Mouse (Mus musculus): ENCODE measurements around the gene Gpt2.

Gene Gpt2

DNA sequence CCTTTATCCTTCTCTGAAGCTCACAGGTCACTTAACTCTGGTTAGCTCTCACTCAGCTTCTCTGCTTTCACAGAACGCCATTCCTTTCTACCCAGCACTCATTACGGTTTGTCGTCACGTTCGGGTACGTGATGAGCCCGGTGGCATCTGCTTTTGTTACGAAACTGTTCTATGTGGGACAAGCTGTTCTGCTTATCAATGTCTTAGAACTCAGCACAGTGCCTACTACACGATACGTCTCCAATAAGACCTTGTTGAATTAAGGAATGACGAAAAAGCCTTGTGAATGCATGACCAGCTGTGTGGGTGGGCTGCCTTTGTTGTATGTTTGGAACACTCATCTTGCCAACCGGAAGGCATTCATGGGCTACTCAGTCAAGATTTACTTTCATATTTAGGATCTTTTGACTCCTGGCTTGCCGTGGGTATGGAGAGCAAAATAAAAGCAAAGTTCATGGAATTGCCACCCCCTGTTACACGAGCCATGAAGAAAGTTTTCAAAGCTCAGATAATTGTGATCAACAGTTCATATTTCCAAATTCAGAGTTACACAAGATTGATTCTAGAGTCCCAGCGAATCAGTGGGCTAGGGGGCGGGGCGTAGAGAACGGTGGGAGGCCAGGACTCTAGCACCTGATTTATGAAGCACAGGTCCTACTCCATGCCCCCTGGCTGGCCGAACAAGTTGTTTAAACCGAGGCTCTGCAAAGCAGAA, 4.3 kb upstream of the Gpt2 start:
- no peak for DNase-seq (ENCODE audit: low read depth)

DNA sequence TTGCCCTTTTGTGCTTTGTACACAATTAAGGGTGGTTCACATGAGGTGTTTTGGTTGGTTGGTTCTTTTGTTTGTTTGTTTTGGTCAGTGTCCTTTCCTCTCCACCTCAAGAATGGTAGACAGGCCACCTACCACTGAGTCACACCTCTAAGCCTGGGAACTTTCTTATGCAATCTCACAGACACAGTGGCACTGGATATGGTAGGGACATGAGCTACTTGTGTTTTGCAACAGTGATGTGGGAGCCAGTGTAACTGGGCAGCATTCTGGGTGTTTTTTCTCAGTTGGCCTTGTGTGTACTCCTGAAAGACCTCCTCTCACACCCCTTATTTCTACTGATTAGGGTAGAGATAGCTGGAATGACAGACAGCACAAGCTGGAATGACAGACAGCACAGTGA, 3.7 kb upstream of the Gpt2 start:
- no peak for DNase-seq (ENCODE audit: low read depth)

DNA sequence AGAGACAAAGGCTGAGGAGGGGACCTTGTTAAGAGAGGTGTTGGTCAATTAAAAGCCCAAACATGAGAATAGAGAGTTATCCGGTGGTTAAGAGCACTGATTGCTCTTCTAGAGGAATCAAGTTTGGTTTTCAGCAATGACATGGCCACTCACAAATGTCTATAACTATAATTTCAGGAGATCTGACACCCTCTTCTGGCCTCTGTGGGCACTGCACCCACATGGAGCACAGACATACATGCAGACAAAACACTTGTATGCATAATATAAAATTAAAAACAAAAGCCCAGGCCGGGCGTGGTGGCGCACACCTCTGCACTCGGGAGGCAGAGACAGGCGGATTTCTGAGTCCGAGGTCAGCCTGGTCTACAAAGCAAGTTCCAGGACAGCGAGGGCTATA, 2.8 kb upstream of the Gpt2 start:
- no peak for DNase-seq (ENCODE audit: low read depth)

DNA sequence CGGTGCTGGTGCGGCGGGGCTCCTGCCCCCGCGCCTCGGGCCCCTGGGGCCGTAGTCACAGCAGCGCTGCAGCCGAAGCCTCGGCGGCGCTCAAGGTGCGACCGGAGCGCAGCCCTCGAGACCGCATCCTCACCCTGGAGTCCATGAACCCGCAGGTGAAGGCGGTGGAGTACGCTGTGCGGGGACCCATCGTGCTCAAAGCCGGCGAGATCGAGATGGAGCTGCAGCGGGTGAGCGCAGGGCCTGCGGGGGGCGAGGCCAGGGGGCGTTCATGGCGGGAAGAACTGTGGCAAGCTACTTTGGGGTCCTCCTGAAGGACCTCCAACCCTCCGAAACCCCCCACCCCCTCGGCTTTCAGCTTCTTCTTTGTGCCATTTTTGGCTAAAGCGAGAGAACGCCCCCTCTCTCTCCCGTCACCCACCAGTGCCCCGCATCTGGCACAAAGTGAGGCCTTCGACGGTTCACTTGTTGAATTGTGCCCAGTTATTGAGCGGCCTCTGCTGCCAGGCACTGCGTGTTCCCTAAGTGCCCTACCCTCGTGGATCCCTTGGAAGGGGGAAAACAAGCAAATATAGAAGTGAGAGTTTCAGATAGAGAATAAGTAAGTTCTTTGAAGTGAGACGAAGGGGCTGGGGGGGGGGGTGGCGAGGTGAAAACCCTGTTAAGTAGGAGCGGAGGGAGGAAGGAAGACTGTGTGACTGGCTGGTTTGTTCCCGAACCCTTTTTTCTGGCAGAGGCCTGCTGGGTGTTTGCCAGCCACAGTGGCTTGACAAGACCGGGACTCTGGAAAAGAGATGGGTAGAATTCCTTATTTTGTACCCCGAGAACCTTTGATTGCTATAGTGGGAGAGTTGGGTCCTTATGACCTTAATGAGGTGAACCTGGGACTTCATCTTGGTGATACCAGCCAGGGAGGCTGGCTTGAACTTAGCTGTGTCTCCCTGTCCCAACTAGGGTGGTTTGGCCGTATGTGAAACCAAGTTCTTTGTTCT, 860 bp downstream of the Gpt2 start:
- no peak for DNase-seq (ENCODE audit: low read depth)

DNA sequence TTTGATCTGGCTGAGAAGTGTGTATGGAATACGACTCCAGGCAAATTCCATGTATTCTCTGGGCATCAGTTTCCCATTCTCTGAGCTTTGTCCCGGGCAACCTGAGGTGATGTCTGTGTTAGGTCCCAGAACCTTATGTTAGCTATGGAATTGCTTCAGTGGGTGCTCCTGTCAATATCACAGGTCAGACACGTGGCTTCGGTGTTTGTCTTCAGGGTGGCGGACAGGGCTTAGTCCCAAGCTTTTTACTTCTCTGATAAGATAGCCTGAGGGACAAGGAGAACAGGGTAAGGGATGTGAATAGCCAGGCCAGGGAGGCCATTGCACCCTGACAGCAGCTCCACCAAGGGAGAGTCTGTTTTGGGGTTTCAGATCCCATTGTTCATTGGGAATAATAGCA, 3.7 kb downstream of the Gpt2 start:
- DNase-seq (ENCODE audit: low read depth): no peak

DNA sequence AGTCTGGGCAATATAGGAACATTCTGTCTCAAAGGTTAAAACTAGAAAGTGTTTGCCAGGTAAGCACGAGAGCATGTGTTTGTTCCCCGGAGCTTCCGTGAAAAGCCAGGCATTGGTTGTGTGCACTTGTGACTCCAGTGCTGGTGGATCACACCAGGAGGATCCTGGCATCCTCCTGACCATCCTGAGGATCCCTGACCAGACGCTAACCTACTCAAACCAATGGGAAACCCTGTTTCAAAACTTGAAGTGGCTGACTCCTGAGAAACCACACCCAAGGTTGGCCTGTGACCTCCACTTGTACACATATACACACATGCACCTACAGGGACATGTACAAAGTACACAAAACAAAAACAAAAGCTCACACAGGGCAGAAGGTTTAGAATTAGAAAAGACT, 4.4 kb downstream of the Gpt2 start:
- no peak for DNase-seq (ENCODE audit: low read depth)

DNA sequence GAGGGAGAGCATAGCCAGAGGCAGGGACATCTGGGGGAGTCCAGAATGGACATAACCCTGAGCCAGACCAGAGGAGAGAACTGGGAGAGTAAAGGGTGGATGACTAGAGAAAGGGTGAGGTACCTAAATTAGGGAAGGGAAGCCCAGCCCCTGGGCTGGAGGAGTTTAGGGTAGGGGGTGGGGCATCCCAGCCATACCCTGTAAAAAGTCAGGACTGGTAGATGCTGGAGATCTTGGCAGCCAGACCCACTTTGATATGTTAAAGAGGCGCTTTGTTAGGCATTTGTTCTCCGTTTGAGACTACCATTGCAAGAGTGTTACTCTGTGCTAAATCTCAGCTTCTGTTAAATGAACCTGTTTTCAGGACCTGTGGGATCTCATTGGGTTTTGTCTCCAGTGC, 6.2 kb downstream of the Gpt2 start:
- DNase-seq (ENCODE audit: low read depth): no peak

DNA sequence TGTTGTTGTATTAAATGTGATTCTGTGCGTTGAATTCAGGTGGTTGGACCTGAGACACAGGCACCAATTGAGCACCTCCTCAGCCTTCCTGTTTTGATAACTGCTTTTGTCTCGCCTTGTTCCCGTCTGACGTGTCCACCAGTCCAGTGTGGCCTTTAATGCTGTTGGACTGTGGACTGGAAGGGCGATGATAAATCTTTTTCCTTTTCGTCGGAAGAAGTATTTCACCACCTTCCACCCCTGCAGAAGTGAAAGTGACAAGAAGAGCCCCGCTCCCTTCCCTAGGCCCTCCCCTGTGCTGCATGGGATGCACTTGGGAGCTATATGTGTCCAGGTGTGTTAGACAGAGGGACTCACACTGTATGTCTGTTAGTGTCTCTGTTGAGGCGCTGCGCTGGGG, 8.1 kb downstream of the Gpt2 start:
- no peak for DNase-seq (ENCODE audit: low read depth)

DNA sequence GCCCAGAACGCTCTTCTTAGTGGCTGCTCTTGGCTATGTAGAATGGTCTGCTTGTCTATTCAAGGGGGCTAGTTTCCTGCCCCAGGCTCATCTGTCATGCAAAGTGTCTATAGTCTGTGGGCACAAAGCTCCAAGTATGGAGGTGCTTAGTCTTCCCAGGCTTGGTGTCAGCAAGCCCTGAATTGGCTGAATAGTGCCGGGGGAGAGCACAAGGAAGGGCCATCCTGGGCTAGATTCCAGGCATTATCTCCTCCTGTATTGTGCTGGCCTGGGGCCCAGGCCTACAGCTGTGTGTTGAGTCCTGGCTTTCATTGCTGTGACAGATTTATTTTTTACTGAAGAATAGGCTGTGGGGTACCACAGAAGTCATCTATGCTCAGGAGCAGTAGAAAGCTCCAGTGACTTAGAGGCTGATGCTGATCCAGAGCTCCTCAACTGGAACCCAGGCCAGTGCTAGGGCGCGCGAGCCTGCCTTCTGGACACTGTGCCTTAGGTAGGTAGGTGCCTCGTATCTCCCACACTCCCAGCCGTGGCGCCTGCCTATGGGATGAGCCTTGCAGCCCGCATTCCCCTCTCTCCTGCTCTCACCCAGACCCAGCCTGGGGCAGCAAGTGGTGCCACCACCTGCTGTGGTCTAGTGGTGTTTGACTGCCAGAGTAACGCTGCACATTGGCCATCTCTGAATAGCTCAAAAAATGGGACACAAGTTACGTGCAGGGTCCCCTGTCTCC, 8.7 kb downstream of the Gpt2 start:
- DNase-seq (ENCODE audit: low read depth): no peak

DNA sequence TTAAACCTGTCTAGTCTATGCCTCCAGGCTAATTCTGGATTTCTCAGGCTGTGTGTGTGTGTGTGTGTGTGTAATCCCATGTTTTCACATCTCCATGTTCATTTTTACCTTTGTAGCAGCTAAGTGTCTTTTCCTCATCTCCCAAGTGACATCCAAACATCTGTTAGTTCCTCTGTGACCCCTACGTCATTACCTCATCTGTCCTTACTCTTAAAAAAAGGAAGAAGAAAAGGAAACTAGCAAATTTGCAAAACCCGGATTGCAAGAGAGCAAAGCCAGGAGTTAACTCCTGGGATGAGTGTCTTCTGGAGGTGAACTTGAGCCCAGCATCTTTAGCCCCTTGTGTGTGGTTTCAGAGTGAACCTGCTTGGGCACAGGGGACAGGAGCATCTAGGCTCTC, 10.0 kb downstream of the Gpt2 start:
- DNase-seq (ENCODE audit: low read depth): no peak

DNA sequence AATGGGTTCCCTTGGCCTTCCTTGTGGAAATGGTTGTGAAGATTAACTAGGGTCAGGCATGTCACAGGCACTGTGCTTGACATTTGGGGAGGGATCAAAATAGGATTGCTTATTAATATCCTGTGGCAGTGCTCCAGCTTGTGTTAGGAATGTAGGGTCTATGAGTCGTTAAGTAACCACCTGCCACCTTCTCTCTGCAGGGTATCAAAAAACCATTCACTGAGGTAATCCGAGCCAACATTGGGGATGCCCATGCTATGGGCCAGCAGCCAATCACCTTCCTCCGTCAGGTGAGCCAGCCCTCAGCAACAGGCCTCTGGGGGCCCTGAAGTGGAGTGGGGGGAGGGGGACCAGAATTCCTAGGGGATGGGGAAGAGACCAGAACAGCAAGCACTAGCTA, 10.7 kb downstream of the Gpt2 start:
- no peak for DNase-seq (ENCODE audit: low read depth)

DNA sequence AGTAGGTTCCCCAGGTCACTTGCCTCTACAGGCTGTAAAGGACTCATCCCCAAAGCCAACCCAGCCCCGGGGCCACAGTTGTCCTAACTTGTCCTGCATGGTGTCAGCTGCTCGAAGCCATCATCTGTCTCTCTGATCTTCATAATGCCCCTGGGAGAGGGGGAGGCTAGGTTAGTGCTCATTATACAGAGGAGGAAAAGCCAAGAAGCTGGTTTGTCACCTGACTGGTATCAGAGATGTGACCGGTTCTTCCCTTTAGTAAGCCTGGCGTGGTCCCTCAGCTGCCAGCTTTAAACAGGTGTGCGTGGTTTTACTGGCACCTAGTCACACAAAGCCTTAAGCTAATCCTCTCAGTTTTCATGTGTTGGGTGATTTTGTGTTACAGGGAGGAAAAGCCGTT, 12.3 kb downstream of the Gpt2 start:
- DNase-seq (ENCODE audit: low read depth): no peak

DNA sequence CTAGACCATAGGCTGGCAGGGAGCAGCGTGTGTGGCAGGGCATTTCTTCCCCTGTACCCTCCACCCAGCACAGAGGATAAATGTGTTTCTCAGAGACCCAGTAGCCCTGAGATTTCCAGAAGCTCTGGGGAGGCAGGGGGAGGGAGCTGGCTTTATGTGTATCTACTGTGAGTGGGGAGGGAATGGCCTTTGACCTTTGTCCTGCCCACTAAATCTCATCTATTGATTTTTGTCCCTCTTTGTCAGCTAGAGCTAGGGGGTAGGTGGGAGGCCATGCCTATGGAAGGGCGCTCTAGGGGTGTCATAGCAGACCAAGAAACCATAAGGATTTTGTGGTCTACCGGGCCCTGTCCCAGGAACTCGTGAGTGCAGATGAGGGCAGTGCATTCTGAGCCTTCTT, 14.2 kb downstream of the Gpt2 start:
- no peak for DNase-seq (ENCODE audit: low read depth)

DNA sequence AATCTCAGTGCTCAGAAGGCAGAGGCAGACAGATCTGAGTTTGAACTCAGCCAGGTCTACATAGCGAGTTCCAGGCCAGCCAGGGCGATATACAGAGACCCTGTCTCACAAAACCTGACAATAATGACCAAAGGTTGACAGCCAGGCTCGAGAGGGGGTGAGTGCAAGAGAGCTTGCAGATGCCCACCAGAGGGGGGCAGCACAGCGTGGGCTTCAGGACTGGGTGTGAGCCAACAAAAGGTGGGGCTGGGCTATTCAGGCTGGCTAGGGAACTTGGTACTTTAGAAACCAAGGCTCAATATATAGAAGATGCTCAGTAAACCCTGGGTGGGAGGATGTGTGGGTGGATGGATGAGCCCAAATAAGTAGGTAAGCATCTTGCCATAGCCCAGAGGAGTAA, 16.3 kb downstream of the Gpt2 start:
- DNase-seq (ENCODE audit: low read depth): no peak

DNA sequence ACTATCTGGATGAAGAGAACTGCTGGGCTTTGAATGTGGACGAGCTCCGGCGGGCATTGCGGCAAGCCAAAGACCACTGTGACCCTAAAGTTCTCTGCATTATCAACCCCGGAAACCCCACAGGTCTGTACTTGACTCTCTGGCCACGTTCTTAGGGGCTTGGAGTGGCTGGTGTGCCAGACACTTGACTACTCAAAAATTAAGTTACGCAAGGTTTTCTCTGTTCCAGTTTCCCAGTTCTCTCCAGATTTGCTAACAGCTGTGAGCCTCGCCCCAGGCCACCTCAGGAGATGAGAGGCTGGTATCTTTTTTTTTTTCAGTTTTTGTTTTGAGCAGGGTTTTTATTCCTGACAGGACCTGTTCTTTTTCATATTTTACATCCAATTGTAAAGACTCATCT, 19.9 kb downstream of the Gpt2 start:
- no peak for DNase-seq (ENCODE audit: low read depth)

DNA sequence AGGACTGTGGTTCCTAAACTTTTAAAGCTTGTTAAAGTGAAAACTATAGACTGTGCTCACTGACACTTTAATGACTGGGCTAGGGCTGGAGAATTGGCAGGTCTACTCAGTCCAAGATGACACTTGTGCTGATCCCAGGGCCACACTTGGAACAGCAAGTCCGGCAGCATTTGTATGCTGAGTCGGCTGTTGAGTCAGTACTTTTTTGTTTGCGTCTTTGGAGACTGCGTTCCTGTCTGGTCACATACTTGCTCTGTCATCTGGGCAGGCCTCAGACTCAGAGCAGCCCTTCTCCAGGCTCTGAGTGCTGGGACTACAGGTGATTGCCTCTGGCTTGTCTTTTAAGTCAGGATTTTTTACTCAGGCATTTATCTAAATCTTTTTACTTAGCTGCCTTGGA, 20.9 kb downstream of the Gpt2 start:
- DNase-seq (ENCODE audit: low read depth): no peak

DNA sequence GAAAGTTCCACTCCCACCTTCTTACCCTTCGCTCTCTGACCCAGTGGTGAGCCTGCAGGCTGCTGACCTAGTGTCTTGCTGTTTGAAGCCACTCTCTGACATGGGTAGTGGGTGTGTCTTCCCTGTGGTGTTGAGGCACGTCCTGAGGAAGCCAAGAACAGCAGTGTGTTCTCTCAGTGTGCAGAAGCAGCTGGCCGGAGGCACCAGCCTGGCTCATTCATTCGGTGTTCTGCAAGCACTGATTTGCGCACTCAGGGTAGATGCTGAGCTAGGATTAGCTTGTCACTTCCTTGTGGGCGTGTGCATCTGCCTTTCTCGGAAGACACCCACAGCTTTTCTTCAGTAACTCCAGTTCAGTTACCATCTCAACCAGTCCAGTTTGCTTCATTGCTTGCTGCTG, 23.0 kb downstream of the Gpt2 start:
- DNase-seq (ENCODE audit: low read depth): peak; percentile 47

DNA sequence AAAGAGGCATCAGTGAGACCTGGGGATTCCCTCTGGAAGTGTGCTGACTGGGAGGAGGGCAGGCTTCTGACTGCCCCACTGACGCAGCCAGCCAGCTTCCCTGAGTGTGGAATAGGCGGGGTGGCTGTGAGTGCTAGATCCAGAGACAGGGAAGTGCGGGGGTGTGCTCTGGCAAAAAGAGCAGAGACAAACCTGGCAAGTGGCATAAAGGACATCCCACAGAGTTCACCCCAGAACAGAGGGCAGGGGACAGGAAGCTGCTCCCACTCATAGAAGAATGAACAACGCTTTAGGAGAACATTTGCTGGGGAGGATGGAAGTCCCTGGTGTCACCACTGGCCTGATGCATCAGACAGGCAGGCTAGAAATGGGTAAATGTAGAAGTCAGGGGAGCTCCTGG, 25.0 kb downstream of the Gpt2 start:
- DNase-seq (ENCODE audit: low read depth): no peak

DNA sequence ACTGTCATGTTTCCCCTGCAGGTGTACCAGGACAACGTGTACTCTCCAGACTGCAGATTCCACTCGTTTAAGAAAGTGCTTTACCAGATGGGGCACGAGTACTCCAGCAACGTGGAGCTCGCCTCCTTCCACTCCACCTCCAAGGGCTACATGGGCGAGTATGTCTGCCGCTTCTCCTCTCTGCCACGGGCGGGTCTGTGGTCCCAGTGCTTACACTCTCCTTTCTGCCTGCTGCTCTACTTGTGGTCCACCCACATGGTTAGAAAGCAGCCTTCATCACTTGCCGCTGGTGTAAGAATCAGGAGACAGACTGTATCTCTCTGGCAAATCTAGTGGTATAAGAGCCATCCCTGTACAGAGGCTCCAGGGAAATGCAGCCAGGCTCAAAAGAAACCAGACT, 25.6 kb downstream of the Gpt2 start:
- no peak for DNase-seq (ENCODE audit: low read depth)

DNA sequence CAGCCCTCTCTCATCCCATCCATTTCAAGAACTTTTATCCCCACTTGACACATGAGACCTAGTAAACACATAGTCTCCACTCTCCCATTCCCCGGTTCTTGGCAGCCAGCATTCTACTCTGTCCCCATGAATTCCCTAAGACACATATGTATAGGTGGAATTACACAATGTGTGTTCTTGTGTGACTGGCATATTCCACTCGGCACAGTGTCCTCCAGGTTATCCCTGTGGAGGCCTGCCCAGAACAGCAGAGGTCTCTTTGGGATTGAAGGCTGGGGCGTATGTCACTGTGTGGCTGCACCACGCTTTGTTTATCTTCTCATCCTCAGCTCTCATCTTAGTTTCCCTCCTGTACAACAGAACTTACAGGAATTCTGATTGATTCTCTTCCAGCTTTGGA, 28.2 kb downstream of the Gpt2 start:
- no peak for DNase-seq (ENCODE audit: low read depth)

DNA sequence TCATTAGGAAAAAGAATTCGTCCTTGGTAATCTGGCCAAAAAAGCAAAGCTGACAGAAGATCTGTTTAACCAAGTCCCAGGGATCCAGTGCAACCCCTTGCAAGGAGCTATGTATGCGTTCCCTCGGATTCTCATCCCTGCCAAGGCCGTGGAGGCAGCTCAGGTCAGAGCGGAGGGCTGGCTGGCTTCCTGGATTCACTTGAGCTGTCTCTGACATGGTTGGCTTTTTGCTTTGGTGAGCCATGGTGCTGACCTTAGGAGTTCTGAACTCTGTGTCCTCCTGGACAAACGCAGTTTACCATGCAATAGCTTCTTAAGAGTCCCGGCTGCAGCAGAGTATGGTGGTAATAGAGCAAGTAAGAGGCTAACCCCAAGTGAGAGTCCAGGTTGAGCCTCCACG, 29.0 kb downstream of the Gpt2 start:
- DNase-seq (ENCODE audit: low read depth): no peak

DNA sequence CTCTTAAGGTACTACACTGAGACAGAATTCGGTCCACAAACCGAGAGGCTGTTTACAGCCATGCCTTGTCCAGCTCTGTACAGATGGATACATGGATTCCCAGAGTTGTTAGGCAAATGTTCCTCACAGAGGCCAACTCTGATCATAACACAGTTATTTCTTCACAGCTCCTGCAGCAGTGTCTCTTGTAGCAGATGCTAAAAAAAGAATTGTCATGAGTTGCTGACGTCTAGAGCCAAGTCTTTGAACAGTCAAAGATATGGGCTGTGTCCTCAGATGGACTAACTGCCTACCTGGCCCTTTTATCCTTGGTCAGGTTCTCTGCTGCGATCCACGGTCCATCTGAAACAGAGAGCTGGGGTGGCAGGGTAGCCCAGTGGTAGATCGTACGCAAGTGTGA, 31.7 kb downstream of the Gpt2 start:
- DNase-seq (ENCODE audit: low read depth): no peak

DNA sequence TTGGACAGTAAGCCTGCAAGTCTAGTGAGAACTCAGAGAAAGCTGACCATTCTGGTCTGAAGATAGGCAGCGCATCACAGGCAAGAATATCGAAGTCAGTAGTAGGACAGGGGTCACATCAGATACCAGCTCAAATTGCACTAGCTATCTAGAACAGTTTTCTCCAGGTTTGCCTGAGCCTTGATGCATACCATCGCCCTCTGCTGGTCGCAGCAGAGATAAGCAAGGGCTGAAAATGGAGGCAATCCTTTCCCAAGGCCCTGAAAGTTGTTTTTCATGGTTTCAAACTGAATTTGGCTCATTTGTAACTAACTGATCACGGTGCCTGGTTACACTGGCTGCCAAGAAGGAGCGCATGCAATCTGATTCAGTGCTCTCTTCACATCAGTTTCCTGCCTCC, 33.7 kb downstream of the Gpt2 start:
- DNase-seq (ENCODE audit: low read depth): peak; percentile 76
